Mouse (Mus musculus) limb, embryonic 15.5 days (tissue): ENCODE data around the gene Ptprt. TPM values are rescaled to one million over a fixed set of nuclear protein-coding genes. Genes with fewer than 3 reads are reported as not detected.

Source experiments
- ATAC-seq: fragments of 200-750 bp; cut with Nextera tagmentation; 2 replicates; pipeline ENCODE4 v1.8.0; 2017; ENCODE audit warnings: low read depth, moderate TSS enrichment; ENCODE audit not compliant: insufficient number of reproducible peaks, low FRiP score, low TSS enrichment
- H3K27ac ChIP-seq: fragments of 300-500 bp; sonication (generic); 2 replicates; pipeline ENCODE4 v1.5.1; 2015; ENCODE audit warnings: moderate library complexity, mild to moderate bottlenecking, inconsistent platforms
- H3K27me3 ChIP-seq: fragments of 300-500 bp; sonication (generic); 2 replicates; pipeline ENCODE4 v1.6.1; 2015; ENCODE audit warnings: inconsistent platforms
- H3K36me3 ChIP-seq: fragments of 300-500 bp; sonication (generic); 2 replicates; pipeline ENCODE4 v1.6.1; 2015; ENCODE audit warnings: inconsistent platforms
- H3K4me1 ChIP-seq: fragments of 300-500 bp; sonication (generic); 2 replicates; pipeline ENCODE4 v1.6.1; 2015; ENCODE audit warnings: inconsistent platforms
- H3K4me2 ChIP-seq: fragments of 300-500 bp; sonication (generic); 2 replicates; pipeline ENCODE4 v1.6.1; 2015; ENCODE audit warnings: mild to moderate bottlenecking, inconsistent platforms
- H3K4me3 ChIP-seq: fragments of 300-500 bp; sonication (generic); 2 replicates; pipeline ENCODE4 v1.5.1; 2015; ENCODE audit warnings: mild to moderate bottlenecking, inconsistent platforms
- H3K9ac ChIP-seq: fragments of 300-500 bp; sonication (generic); 2 replicates; pipeline ENCODE4 v1.6.1; 2015; ENCODE audit warnings: inconsistent platforms
- H3K9me3 ChIP-seq: fragments of 300-500 bp; sonication (generic); 2 replicates; pipeline ENCODE4 v1.6.1; 2016; ENCODE audit warnings: inconsistent platforms
- WGBS: fragments of 180-500 bp; shearing (Covaris S2); methylation state at CpG from one replicate; pipeline ENCODE4 v1.1.7; 2015; 5-methylcytosine and 5-hydroxymethylcytosine counted together
- polyA plus RNA-seq: library from polyadenylated mRNA; unstranded; fragments of >200 nt; fragmentation: Nextera tagmentation; extraction: Ambion mirVana; gene quantifications from 2 replicates; pipeline ENCODE4 v1.2.1, GENCODE M21; 2015

Gene Ptprt
- polyA plus RNA-seq, 1 experiment from 2014 or later = 1.9 TPM

DNA sequence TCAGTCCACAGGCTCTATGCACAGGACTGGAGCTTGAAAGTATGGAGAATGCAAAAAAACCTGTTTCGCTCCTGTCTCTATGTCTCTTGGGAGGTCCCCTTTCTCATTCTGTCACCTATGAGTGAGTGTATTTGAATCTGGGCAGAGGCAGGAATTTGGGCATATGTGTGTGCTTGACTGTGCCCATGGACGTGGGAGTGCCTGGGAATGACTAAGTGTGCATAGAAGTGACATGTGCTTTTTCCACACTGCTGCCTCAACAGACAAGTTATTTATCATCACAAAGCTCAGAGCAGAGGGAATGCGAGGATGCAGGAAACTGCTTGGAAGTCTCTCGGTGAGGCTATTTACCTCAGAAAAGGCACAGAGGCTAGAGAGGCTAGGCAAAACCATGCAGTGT, 387.1 kb downstream of the Ptprt start:
- Histone ChIP-seq H3K36me3 (no peaks in the 10 kb centered on the region), H3K4me1 (no peaks in the 10 kb centered on the region), H3K4me3 (no peak overlapping the region), H3K27ac (no peak overlapping the region), H3K4me2 (no peak overlapping the region), H3K9ac (no peak overlapping the region), H3K9me3 (no peaks in the 10 kb centered on the region), H3K27me3 (no peaks in the 10 kb centered on the region)
- 70% methylated on average over 4 of the region's 4 CpGs for WGBS
- no peak for ATAC-seq

DNA sequence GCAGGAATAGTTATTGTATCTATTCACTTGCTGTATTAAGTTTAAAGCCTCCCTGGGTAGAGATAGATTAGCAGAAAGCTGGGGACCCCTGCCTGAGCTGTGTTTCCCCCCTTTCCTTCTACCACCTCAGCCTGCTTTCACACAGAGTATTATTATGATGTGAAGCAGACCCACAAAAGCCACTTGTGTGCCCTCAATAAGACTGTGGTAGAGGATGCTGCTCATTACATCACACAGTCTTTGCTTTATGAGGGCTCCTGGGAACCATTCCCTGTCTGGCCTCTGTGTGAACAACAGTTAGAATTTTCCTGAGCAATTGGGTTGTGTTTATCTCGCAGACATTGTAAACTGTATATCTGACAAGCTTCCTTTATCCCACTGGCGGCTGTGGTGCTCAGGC, 409.7 kb downstream of the Ptprt start:
- no peak overlapping the region for H3K4me3 ChIP-seq
- H3K9ac ChIP-seq = no peak overlapping the region
- H3K27ac ChIP-seq = no peak overlapping the region
- no peaks in the 10 kb centered on the region for H3K27me3 ChIP-seq
- H3K4me1 ChIP-seq = no peaks in the 10 kb centered on the region
- no peak overlapping the region for H3K4me2 ChIP-seq
- H3K9me3 ChIP-seq = no peaks in the 10 kb centered on the region
- WGBS = 60% methylated on average over 2 of the region's 2 CpGs
- no peak for ATAC-seq
- no peaks in the 10 kb centered on the region for H3K36me3 ChIP-seq

DNA sequence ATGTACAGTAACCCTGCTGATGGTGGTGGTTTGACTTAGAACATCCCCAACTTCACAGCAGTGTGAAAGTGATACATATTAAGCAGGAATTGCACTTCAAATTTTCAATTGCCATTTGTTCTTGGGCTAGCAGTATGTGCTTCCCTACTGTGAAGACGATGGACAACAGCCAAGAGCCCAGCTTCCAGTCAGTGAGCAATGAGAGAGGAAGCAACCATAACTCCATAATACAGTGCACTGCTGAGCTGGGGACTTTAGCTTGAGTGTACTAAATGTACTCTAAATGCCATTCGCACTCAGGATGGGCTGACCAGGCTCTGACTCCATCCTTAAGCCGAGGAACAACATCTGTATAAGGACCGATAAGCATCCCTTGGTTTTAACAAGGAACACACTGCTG, 412.7 kb downstream of the Ptprt start:
- Histone ChIP-seq H3K27ac (no peak overlapping the region), H3K27me3 (no peaks in the 10 kb centered on the region), H3K36me3 (no peaks in the 10 kb centered on the region), H3K9ac (no peak overlapping the region), H3K4me1 (no peaks in the 10 kb centered on the region), H3K4me2 (no peak overlapping the region), H3K9me3 (no peaks in the 10 kb centered on the region), H3K4me3 (no peak overlapping the region)
- ATAC-seq = no peak
- WGBS = 80% methylated on average over 4 of the region's 4 CpGs

DNA sequence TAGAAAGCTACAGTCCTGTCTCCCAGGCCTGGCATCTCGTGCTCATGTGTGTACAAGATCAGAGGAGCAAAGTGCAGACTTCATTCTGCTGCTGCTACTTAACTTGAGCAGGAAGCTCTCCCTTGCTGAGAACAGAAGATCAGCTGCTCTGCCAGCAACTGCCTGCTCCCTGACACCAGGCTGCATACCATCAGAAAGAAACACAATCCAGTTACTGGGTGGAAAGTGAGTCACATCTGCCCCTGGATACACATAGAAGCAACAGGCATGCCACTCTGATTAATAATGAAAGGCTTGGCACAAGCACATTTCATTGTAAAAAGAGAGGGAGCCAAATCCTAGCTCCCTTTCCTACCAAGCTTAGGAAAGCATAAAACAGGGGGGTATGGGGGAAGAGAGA, 438.5 kb downstream of the Ptprt start:
- Histone ChIP-seq H3K27ac (no peak overlapping the region), H3K4me3 (no peak overlapping the region), H3K9me3 (no peaks in the 10 kb centered on the region), H3K4me1 (no peaks in the 10 kb centered on the region), H3K9ac (no peak overlapping the region), H3K27me3 (no peaks in the 10 kb centered on the region), H3K36me3 (no peaks in the 10 kb centered on the region), H3K4me2 (no peak overlapping the region)
- no peak for ATAC-seq
- 32% methylated on average over 1 of the region's 1 CpGs for WGBS

DNA sequence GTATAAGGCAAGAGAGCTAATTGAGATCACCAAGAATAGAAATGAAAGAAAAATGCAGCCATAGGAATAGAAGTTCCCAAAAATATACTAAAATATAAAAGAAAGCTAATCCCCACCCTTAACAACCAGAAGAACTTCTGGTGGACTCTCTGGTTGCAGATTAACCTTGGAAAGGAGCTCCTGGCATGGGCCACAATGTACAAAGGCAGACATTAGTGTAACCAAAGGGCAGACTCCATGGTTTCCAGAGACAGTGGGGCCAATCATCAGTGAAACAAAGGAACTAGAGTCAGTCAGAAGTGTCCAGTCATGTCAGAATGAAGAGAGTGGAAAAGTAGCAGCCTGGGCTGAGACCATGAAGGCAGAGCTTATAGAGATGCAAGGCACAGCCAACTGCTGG, 440.4 kb downstream of the Ptprt start:
- Histone ChIP-seq H3K9me3 (no peaks in the 10 kb centered on the region), H3K36me3 (no peaks in the 10 kb centered on the region), H3K4me2 (no peak overlapping the region), H3K9ac (no peak overlapping the region), H3K4me1 (no peaks in the 10 kb centered on the region), H3K27me3 (no peaks in the 10 kb centered on the region), H3K27ac (no peak overlapping the region), H3K4me3 (no peak overlapping the region)
- ATAC-seq = no peak

DNA sequence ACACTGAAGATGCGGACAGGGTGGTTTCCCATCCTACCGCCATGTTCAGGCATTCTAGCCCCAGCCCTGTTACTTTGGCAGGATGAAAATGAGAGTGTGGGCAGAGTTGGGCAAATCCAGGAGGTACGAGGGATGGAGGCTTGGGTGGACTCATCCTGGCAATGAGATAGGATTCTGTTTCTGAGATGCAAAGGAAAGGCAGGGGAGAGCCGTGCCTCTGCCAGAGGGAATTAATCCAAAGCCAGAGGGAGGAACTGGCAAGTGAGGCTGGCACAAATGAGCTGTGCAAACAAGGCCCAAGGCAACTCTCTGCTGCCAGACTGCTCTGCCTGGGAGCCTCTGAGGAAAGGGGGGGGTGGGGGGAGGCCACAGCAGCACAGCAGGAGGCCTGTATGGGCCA, 441.4 kb downstream of the Ptprt start:
- Histone ChIP-seq H3K9me3 (no peaks in the 10 kb centered on the region), H3K4me1 (no peaks in the 10 kb centered on the region), H3K4me2 (no peak overlapping the region), H3K9ac (no peak overlapping the region), H3K36me3 (no peaks in the 10 kb centered on the region), H3K27ac (no peak overlapping the region), H3K27me3 (no peaks in the 10 kb centered on the region), H3K4me3 (no peak overlapping the region)
- ATAC-seq = no peak
- WGBS = 83% methylated on average over 4 of the region's 4 CpGs

DNA sequence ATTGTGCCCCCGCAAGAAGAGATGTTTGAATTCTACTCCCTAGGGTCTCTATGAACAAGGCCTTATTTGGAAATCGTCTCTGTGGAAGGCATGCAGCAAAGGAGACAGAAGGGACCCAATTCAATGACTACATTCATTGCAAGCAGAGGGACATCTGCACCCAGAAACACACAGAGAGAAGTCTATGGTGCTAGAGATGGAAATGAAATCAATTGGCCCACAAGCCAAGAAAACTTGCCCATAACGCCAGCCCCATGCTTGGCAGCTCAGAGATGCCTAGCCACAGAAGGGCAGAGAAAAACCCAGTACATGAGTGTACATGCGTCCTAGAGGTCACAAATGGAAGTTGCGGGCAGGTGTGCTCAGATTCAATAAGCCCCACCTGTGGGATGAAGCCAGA, 443.1 kb downstream of the Ptprt start:
- ATAC-seq = no peak
- Histone ChIP-seq H3K36me3 (no peaks in the 10 kb centered on the region), H3K9ac (no peak overlapping the region), H3K27ac (no peak overlapping the region), H3K9me3 (no peaks in the 10 kb centered on the region), H3K4me2 (no peak overlapping the region), H3K4me3 (no peak overlapping the region), H3K27me3 (no peaks in the 10 kb centered on the region), H3K4me1 (no peaks in the 10 kb centered on the region)
- 85% methylated on average over 5 of the region's 5 CpGs for WGBS

DNA sequence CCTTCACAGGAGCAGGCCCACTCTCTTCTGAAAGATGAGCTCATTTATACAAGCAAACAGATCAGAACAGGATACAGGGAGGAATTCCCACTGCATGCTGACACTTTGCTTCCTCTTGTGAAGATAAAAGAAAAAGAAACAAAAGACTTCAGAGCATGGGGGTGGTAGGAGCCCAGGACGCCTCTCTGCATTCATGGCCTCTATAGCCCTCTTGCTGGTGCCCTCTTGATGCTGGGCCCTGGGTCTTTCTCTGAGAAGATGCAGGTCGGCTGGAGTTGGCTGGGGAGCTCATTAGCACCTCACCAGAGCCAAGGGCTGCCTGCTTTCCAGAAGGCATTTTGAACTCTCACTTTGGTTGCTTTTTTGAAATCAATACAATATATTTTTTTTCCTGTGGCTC, 448.6 kb downstream of the Ptprt start:
- H3K4me2 ChIP-seq = no peak overlapping the region
- H3K36me3 ChIP-seq = no peaks in the 10 kb centered on the region
- 27% methylated on average over 2 of the region's 2 CpGs for WGBS

DNA sequence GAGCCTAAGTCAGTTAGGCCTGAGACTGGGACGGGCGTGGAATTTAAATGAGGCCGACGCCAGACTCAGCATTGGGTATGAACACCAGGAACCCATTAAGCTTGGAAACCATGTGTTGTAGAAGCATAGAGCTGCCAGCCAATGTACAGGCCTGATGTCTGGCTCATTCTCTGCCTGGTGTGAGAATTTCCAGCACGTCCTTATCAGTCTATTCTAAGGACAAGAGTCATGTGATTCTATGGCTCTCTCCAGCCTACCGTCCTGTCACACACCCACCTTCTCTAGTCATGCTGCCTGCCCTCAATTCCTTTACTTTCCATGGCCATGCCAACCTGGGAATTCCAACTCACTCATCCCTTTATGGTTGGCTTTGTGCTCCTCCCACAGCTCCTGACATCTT, 450.4 kb downstream of the Ptprt start:
- H3K4me1 ChIP-seq = no peaks in the 10 kb centered on the region
- H3K9ac ChIP-seq = no peak overlapping the region
- no peaks in the 10 kb centered on the region for H3K36me3 ChIP-seq
- H3K4me2 ChIP-seq = no peak overlapping the region
- H3K27ac ChIP-seq = no peak overlapping the region
- 62% methylated on average over 6 of the region's 6 CpGs for WGBS
- no peaks in the 10 kb centered on the region for H3K9me3 ChIP-seq
- no peak for ATAC-seq
- no peaks in the 10 kb centered on the region for H3K27me3 ChIP-seq
- H3K4me3 ChIP-seq = no peak overlapping the region

More for the DNA sequence above, 448.6 kb downstream of the Ptprt start:
- H3K27ac ChIP-seq = no peak overlapping the region
- H3K4me1 ChIP-seq = no peaks in the 10 kb centered on the region
- no peak overlapping the region for H3K9ac ChIP-seq
- ATAC-seq = no peak
- H3K27me3 ChIP-seq = no peaks in the 10 kb centered on the region
- H3K9me3 ChIP-seq = no peaks in the 10 kb centered on the region
- no peak overlapping the region for H3K4me3 ChIP-seq

DNA sequence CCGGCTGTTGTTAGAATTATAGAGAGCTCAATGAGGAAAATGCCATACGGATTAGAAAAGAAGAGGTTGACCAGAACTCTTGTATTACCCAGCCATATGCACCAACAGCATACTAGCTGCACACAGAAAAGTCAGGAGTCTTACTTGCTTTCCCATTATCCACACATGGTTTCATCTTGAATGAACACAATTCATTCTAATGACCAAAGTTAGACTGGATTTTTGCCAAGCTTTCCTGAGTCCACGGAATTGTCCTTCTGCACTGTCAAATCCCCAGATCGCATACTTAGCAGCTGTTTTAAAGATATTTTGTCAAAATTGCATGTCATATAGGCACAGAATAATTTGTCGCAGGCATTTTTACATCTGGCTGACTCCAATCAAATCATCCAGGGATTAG, 463.6 kb downstream of the Ptprt start:
- no peaks in the 10 kb centered on the region for H3K4me1 ChIP-seq
- H3K27ac ChIP-seq = no peak overlapping the region
- no peak overlapping the region for H3K9ac ChIP-seq
- H3K36me3 ChIP-seq = no peaks in the 10 kb centered on the region
- no peak for ATAC-seq
- H3K9me3 ChIP-seq = no peaks in the 10 kb centered on the region
- no peaks in the 10 kb centered on the region for H3K27me3 ChIP-seq
- H3K4me2 ChIP-seq = no peak overlapping the region
- no peak overlapping the region for H3K4me3 ChIP-seq
- 57% methylated on average over 5 of the region's 5 CpGs for WGBS

DNA sequence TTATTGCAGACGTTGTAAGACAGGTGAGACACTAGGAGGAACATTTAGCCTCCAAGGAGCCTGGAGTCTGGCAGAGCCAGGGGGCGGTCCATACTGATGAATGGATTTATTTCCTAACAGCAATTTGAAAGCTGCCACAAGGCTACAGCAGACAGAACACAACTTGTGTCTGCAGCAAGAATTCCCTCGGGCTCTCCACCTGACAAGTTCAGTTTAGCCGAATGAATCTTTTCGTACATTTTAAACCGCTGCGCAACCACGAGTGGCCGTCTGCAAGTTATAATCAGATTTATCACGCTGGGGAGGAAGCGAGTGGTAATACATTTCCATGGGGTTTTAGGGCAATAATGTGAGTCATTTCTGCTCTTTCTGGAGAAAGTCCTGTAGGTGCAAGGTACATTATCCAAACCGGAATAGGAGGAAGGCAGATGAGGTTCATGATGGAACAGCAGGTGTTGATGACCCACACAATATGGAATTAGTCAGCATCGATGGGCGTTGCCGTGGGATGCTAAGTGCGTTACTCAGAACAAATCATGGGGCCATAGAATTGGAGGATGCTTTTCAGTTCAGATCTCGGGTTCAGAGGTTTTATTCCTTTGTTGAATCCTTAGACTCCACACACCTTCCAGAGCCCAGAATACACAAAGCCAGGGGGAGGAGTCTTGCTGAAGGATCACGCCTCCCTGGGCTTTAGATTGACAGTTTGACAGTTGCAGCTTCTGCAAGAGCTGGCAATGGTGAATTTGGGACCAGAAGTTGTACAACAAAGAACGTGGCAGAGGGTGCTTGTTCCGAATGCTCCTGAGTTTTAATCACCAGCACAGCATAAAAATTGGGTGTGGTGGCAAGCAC, 478.1 kb downstream of the Ptprt start:
- Histone ChIP-seq H3K4me1 (no peaks in the 10 kb centered on the region), H3K4me2 (no peak overlapping the region), H3K4me3 (no peak overlapping the region), H3K27ac (no peak overlapping the region), H3K36me3 (no peaks in the 10 kb centered on the region), H3K27me3 (no peaks in the 10 kb centered on the region), H3K9me3 (no peaks in the 10 kb centered on the region), H3K9ac (no peak overlapping the region)
- 72% methylated on average over 20 of the region's 20 CpGs for WGBS
- no peak for ATAC-seq

DNA sequence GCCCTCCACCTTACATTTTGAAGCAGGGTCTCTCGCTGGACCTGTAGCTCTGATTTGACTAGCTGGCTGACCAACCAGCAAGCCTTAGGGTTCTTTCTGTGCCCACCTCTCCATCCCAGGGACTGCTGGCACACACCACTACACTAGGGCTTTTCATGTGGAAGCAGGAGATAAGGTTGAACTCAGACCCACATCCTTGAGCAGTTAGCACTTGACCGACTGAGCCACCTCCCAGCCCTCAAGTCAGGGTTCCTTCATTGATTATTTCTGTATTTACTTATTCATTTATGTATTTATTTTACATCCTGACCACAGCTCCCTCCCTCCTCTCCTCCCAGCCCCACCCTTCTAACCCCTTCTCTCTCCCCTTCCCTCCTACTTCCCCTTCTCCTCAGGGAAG, 479.1 kb downstream of the Ptprt start:
- ATAC-seq = no peak
- H3K4me3 ChIP-seq = no peak overlapping the region
- H3K27ac ChIP-seq = no peak overlapping the region
- no peaks in the 10 kb centered on the region for H3K9me3 ChIP-seq
- no peak overlapping the region for H3K4me2 ChIP-seq
- H3K27me3 ChIP-seq = no peaks in the 10 kb centered on the region
- 86% methylated on average over 2 of the region's 2 CpGs for WGBS
- H3K9ac ChIP-seq = no peak overlapping the region
- H3K4me1 ChIP-seq = no peaks in the 10 kb centered on the region
- no peaks in the 10 kb centered on the region for H3K36me3 ChIP-seq

DNA sequence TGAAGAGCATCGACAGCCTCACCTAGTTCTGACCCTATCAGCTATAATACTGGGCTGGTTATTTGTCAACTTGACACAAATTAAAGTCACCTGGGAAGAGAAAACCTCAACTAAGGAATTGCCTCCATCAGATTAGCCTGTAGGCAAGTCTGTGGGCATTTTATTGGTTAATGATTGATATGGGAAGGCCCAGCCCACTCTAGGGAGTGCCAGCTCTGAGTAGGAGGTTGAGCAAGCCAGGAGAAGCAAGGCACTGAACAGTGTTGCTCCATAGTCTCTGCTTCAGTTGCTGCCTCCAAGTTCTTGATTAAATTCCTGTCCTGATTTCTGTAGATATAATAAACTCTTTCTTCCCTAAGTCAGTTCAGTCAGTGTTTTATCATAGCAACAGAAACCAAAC, 488.4 kb downstream of the Ptprt start:
- H3K27ac ChIP-seq = no peak overlapping the region
- no peaks in the 10 kb centered on the region for H3K9me3 ChIP-seq
- ATAC-seq = no peak
- no peaks in the 10 kb centered on the region for H3K27me3 ChIP-seq
- H3K9ac ChIP-seq = no peak overlapping the region
- H3K4me1 ChIP-seq = no peaks in the 10 kb centered on the region
- no peaks in the 10 kb centered on the region for H3K36me3 ChIP-seq
- no peak overlapping the region for H3K4me3 ChIP-seq
- H3K4me2 ChIP-seq = no peak overlapping the region
- 57% methylated on average over 1 of the region's 1 CpGs for WGBS
